Mouse (Mus musculus) MEL (cell line): Measurements from ENCODE around the gene Mettl17. TPM values are rescaled to one million over a fixed set of nuclear protein-coding genes. Genes with fewer than 3 reads are reported as not detected.
A peak's percentile ranks its signal among the peaks of the same experiment; 100 is the strongest.

Source experiments
- DNase-seq: peaks from one replicate; pipeline ENCODE4 v3.0.0; 2011; ENCODE audit warnings: low read depth, low spot score
- H3K27ac ChIP-seq: 2 replicates; pipeline ENCODE4 v1.5.1; 2012; ENCODE audit warnings: low read depth, mild to moderate bottlenecking, control low read depth, low read length, moderate library complexity; ENCODE audit not compliant: control insufficient read depth
- H3K27me3 ChIP-seq, 2 experiments: fragments of 150-350 bp in 1 of 2; sonication (generic) in 1 of 2; 2 replicates each; pipeline ENCODE4 v1.6.1; 2012; ENCODE audit warnings: low read length in 2 of 2, mild to moderate bottlenecking in 2 of 2, improper control_type of control experiment in 1 of 2, moderate library complexity in 1 of 2; ENCODE audit not compliant: insufficient read depth in 2 of 2, control insufficient read depth in 1 of 2
- H3K36me3 ChIP-seq, 2 experiments: 2 replicates each; pipeline ENCODE4 v1.6.1; 2012 to 2014; ENCODE audit warnings: low read length in 2 of 2, improper control_type of control experiment in 1 of 2, inconsistent platforms in 1 of 2, mild to moderate bottlenecking in 1 of 2; ENCODE audit not compliant: insufficient read depth in 2 of 2, control insufficient read depth in 1 of 2
- H3K4me1 ChIP-seq, 2 experiments: fragments of 150-350 bp in 1 of 2; sonication (generic) in 1 of 2; 2 replicates each; pipeline ENCODE4 v1.6.1; 2012; ENCODE audit warnings: low read length in 2 of 2, improper control_type of control experiment in 1 of 2, mild to moderate bottlenecking in 1 of 2; ENCODE audit not compliant: insufficient read depth in 2 of 2, control insufficient read depth in 1 of 2
- H3K4me3 ChIP-seq, 2 experiments: fragments of 150-350 bp in 1 of 2; sonication (generic) in 1 of 2; 2 replicates each; pipeline ENCODE4 v1.5.1; 2012; ENCODE audit warnings: low read depth in 2 of 2, low read length in 2 of 2, mild to moderate bottlenecking in 2 of 2, moderate library complexity in 2 of 2, control low read depth in 1 of 2, improper control_type of control experiment in 1 of 2; ENCODE audit not compliant: control insufficient read depth in 1 of 2, insufficient read depth in 1 of 2
- H3K79me2 ChIP-seq: 2 replicates; pipeline ENCODE4 v1.6.1; 2012; ENCODE audit warnings: mild to moderate bottlenecking, low read length, moderate library complexity; ENCODE audit not compliant: control insufficient read depth, poor library complexity, insufficient read depth
- H3K9ac ChIP-seq: 2 replicates; pipeline ENCODE4 v1.6.1; 2012; ENCODE audit warnings: low read depth, mild to moderate bottlenecking, control low read depth, low read length, moderate library complexity; ENCODE audit not compliant: control insufficient read depth, poor library complexity, severe bottlenecking
- H3K9me3 ChIP-seq: fragments of 150-350 bp; sonication (generic); replicated peaks from 2 replicates; pipeline ENCODE4 v1.6.1; 2012; ENCODE audit warnings: mild to moderate bottlenecking, low read length, improper control_type of control experiment, moderate library complexity; ENCODE audit not compliant: insufficient read depth
- CTCF ChIP-seq, 3 experiments: IDR thresholded peaks in 2 of 3; conservative IDR thresholded peaks in 1 of 3; 2 replicates each; pipeline ENCODE4 v1.5.1; 2011 to 2012; ENCODE audit warnings: low read length in 3 of 3, low read depth in 2 of 3, mild to moderate bottlenecking in 2 of 3, improper control_type of control experiment in 1 of 3, inconsistent platforms in 1 of 3, mixed read lengths in 1 of 3, moderate library complexity in 1 of 3; ENCODE audit not compliant: control insufficient read depth in 1 of 3, insufficient read depth in 1 of 3, poor library complexity in 1 of 3, severe bottlenecking in 1 of 3
- EP300 ChIP-seq, 2 experiments: IDR thresholded peaks; 2 replicates each; pipeline ENCODE4 v1.6.1; 2011; ENCODE audit warnings: improper control_type of control experiment in 2 of 2, low read length in 2 of 2, low read depth in 1 of 2, mild to moderate bottlenecking in 1 of 2
- GABPA ChIP-seq: IDR thresholded peaks from 2 replicates; pipeline ENCODE4 v1.6.1; 2012; ENCODE audit warnings: low read depth, mild to moderate bottlenecking, inconsistent platforms, low read length, improper control_type of control experiment, moderate library complexity
- GATA1 ChIP-seq: IDR thresholded peaks from 2 replicates; pipeline ENCODE4 v1.6.1; 2011; ENCODE audit warnings: low read depth, low read length, improper control_type of control experiment
- JUND ChIP-seq: IDR thresholded peaks from 2 replicates; pipeline ENCODE4 v1.6.1; 2011; ENCODE audit warnings: low read depth, mild to moderate bottlenecking, improper control_type of control experiment, low read length
- NELFE ChIP-seq: IDR thresholded peaks from 2 replicates; pipeline ENCODE4 v1.6.1; 2011; ENCODE audit warnings: low read depth, low read length, improper control_type of control experiment
- RAD21 ChIP-seq: IDR thresholded peaks from 2 replicates; pipeline ENCODE4 v1.6.1; 2011; ENCODE audit warnings: mild to moderate bottlenecking, low read depth, low read length, improper control_type of control experiment
- RCOR1 ChIP-seq: IDR thresholded peaks from 2 replicates; pipeline ENCODE4 v1.6.1; 2012; ENCODE audit warnings: low read depth, mild to moderate bottlenecking, inconsistent platforms, low read length, improper control_type of control experiment
- SMC3 ChIP-seq: IDR thresholded peaks from 2 replicates; pipeline ENCODE4 v1.6.1; 2011; ENCODE audit warnings: low read depth, low read length, improper control_type of control experiment
- USF2 ChIP-seq, 2 experiments: IDR thresholded peaks; 2 replicates each; pipeline ENCODE4 v1.6.1; 2011 to 2012; ENCODE audit warnings: improper control_type of control experiment in 2 of 2, low read length in 2 of 2, borderline replicate concordance in 1 of 2, inconsistent platforms in 1 of 2, low read depth in 1 of 2, mild to moderate bottlenecking in 1 of 2; ENCODE audit not compliant: insufficient read depth in 1 of 2
- ZC3H11A ChIP-seq: IDR thresholded peaks from 2 replicates; pipeline ENCODE4 v1.6.1; 2012; ENCODE audit warnings: low read depth, mild to moderate bottlenecking, inconsistent platforms, low read length, improper control_type of control experiment
- ZKSCAN1 ChIP-seq: IDR thresholded peaks from 2 replicates; pipeline ENCODE4 v1.6.1; 2012; ENCODE audit warnings: low read depth, mild to moderate bottlenecking, inconsistent platforms, low read length, improper control_type of control experiment, moderate library complexity
- ZMIZ1 ChIP-seq: IDR thresholded peaks from 2 replicates; pipeline ENCODE4 v1.6.1; 2012; ENCODE audit warnings: low read depth, mild to moderate bottlenecking, inconsistent platforms, low read length, improper control_type of control experiment, moderate library complexity
- ZNF384 ChIP-seq: IDR thresholded peaks from 2 replicates; pipeline ENCODE4 v1.6.1; 2012; ENCODE audit warnings: low read depth, mild to moderate bottlenecking, inconsistent platforms, low read length, improper control_type of control experiment
- polyA plus RNA-seq, 2 experiments: library from polyadenylated mRNA; stranded (reverse) in 1 of 2; unstranded in 1 of 2; fragments of >175 nt in 1 of 2; fragments of >200 nt in 1 of 2; gene quantifications; 2 replicates each; pipeline versions ENCODE4 v1.2.1 to v1.2.4; 2012; ENCODE audit warnings: low replicate concordance in 2 of 2, low read depth in 1 of 2; ENCODE audit not compliant: insufficient read length in 2 of 2, insufficient read depth in 1 of 2, missing spikeins in 1 of 2
- total RNA-seq: library from RNA; depleted of rRNA; stranded (reverse); fragments of 300-350 nt; gene quantifications from 2 replicates; pipeline ENCODE4 v1.2.3, GENCODE M21; 2012

The Mettl17 gene
- total and polyA plus RNA-seq, 3 experiments = 28.3 to 54.4 TPM; not detected in 1

DNA sequence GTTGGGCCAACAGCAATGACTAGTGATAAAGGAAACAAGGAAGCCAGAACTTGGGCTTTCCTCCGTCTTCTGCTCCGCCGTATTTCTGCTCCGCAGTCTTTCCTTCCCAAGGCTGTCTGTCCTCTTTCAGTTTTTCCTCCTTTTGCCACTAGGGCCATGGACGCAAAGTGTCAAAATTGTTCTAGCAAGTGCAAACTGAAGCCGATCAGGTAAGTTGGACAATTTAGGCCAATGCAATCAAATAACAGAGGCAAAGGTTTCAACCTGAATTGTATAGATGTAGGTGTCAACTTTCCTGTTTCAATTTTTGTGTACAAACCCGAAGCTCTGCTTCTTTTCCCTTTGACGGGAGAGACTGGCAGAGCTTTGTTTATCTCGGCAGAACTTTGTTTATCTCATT is 45.3 kb downstream of the Mettl17 start:
- Histone ChIP-seq H3K36me3 (no peaks in the 10 kb centered on the region), H3K27me3 (no peaks in the 10 kb centered on the region), H3K79me2 (no peaks in the 10 kb centered on the region), H3K27ac (no peak overlapping the region), H3K4me1 (no peaks in the 10 kb centered on the region), H3K9ac (peak overlapping the region; percentile 9; the same call in 1 of the 2 replicates), H3K4me3 (peak overlapping the region; percentile 47 to 49), H3K9me3 (no peaks in the 10 kb centered on the region)
- peak; percentile 23 for DNase-seq
- TF ChIP-seq CTCF (IDR thresholded peaks at IDR 0.05 in 2 of 3, conservative IDR thresholded peaks at IDR 0.05 in 1 of 3; ENCODE audit: control insufficient read depth in 1 of 3, insufficient read depth in 1 of 3, low read depth in 2 of 3, low read length in 3 of 3, poor library complexity in 1 of 3, severe bottlenecking in 1 of 3) (no peak), ZKSCAN1 (peak; percentile 46; the same call in 1 of the 2 replicates), USF2 (IDR thresholded peaks at IDR 0.05; ENCODE audit: borderline replicate concordance in 1 of 2, insufficient read depth in 1 of 2, low read depth in 1 of 2, low read length in 2 of 2) (no peak), GABPA (no peak), EP300 (IDR thresholded peaks at IDR 0.05; ENCODE audit: low read depth in 1 of 2, low read length in 2 of 2) (no peak)
- TF ChIP-seq, all 39 proteins: peak for 1

DNA sequence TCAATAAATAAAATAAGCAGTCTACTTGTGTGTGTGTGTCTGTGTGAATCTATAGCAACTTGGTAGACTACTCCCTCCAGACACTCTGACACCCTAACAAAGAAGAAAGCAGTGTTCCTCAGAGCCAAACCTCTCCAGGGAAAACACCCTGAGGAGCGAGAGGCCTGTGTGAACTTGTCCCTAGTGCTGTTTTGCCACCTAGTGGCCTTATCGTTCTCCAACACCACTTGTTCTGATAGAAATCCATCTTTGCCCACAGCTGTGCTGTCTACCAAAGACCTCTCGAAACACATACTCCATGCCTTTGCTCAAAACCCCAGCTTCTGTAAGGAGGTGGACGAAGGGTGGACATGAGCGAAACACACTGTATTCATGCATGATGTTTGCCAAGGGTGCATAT is 46.2 kb downstream of the Mettl17 start:
- no peak overlapping the region for H3K9ac ChIP-seq
- no peaks in the 10 kb centered on the region for H3K9me3 ChIP-seq
- no peaks in the 10 kb centered on the region for H3K36me3 ChIP-seq
- H3K27ac ChIP-seq = no peak overlapping the region
- H3K79me2 ChIP-seq = no peaks in the 10 kb centered on the region
- peak; percentile 73 for DNase-seq
- H3K27me3 ChIP-seq = no peaks in the 10 kb centered on the region
- TF ChIP-seq RCOR1 = no peak
- TF ChIP-seq CTCF (IDR thresholded peaks at IDR 0.05 in 2 of 3, conservative IDR thresholded peaks at IDR 0.05 in 1 of 3; ENCODE audit: control insufficient read depth in 1 of 3, insufficient read depth in 1 of 3, low read depth in 2 of 3, low read length in 3 of 3, poor library complexity in 1 of 3, severe bottlenecking in 1 of 3) = peak; percentile 45 to 69 (median 46)
- TF ChIP-seq RAD21 = peak; percentile 63
- TF ChIP-seq ZNF384 = peak; percentile 42; the same call in 1 of the 2 replicates
- no peak for TF ChIP-seq GATA1
- no peak for TF ChIP-seq NELFE
- TF ChIP-seq ZC3H11A = peak; percentile 39; the same call in 1 of the 2 replicates
- peak; percentile 68 for TF ChIP-seq SMC3
- no peak overlapping the region for H3K4me3 ChIP-seq
- H3K4me1 ChIP-seq = no peaks in the 10 kb centered on the region

DNA sequence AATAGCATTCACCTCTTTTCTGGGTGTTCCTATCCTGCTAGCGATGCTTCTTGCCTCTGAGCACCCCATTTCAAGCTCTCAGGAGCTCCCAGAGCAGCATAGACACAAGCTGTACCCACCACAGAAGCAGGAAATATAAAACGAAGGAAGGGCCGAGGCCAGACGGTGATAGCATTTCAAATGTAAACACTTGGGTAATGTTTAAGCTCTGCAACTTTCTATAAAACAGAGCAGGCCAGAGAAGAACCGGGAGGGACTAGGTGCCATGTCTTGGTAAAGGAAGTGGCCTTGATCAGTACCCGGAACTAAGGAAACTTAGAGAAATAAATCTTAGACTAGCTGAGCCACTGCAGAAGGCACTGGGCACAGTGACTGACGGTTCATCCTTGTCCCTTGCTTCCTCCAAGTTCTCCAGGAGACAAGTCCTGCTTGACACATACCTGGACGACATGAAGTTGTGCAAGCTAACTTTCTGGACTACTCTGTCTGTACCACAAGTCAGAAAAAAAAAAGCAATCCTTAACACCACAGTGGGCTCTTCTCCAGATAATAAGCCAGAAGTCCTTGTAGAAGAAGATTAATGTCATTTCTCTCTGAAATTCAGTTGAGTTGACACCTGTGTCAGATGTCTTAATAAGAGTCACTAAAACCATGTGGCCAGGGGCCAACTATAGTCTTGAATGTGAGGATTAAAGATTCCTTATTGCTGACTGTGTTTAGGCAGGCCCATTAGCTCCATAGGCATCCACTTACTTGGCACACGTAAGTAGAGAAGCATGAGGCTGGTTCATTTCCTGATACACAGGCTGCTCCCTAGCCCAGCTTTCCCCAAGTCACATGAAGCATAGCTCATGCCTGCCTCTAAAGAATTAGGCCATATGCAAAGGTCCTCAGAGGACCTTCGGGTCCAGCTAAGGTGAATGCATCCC is 47.7 kb downstream of the Mettl17 start:
- TF ChIP-seq ZMIZ1 (no peak), ZC3H11A (no peak), JUND (no peak)
- no peaks in the 10 kb centered on the region; a peak in 1 of 4 replicates for H3K27me3 ChIP-seq
- H3K9me3 ChIP-seq = no peaks in the 10 kb centered on the region
- H3K4me1 ChIP-seq = no peaks in the 10 kb centered on the region
- H3K36me3 ChIP-seq = no peaks in the 10 kb centered on the region
- no peak for DNase-seq
- no peak overlapping the region for H3K9ac ChIP-seq
- no peak overlapping the region for H3K4me3 ChIP-seq
- no peak overlapping the region for H3K27ac ChIP-seq
- no peaks in the 10 kb centered on the region for H3K79me2 ChIP-seq
